Mouse (Mus musculus) left cerebral cortex, postnatal 4 days (tissue): ENCODE data around the gene Cdh13. TPM values are rescaled to one million over a fixed set of nuclear protein-coding genes. Genes with fewer than 3 reads are reported as not detected.

Experiments used
- DNase-seq: peaks from one replicate; pipeline ENCODE4 v3.0.0-alpha.2; 2022
- intact Hi-C: fragments of 180-260 bp; cut with DNase I; formaldehyde crosslinking; loops from one replicate; pipeline ENCODE4 v1.15.1; 2025
- total RNA-seq, 2 experiments: library from RNA; stranded (reverse); gene quantifications; 2 replicates each; pipeline ENCODE4 v1.2.3; 2021

Gene Cdh13
- total RNA-seq, 2 experiments from 2014 or later: 173 to 179 TPM

- intact Hi-C loops: no loop called here
- DNase-seq: no peak
Measured at GRCm38 (mm10) chr8:118648801-118649537, 365.4 kb downstream of the Cdh13 start.

GRCm38 (mm10) chr8:118649981-118650380 lies 366.4 kb downstream of the Cdh13 start:
- no peak for DNase-seq
- intact Hi-C loops: no loop called here

GRCm38 (mm10) chr8:118662001-118662829 lies 378.7 kb downstream of the Cdh13 start:
- intact Hi-C loops: no loop called here
- DNase-seq: no peak

GRCm38 (mm10) chr8:118665081-118665480 lies 381.5 kb downstream of the Cdh13 start:
- intact Hi-C loops: no loop called here
- DNase-seq: no peak

- peak; percentile 16 for DNase-seq
- intact Hi-C loops: no loop called here
Measured at GRCm38 (mm10) chr8:118667736-118668135, 384.2 kb downstream of the Cdh13 start.

- no peak for DNase-seq
- intact Hi-C loops: no loop called here
Measured at GRCm38 (mm10) chr8:118676233-118676632, 392.7 kb downstream of the Cdh13 start.

GRCm38 (mm10) chr8:118679347-118679746 lies 395.8 kb downstream of the Cdh13 start:
- no peak for DNase-seq
- intact Hi-C loops: no loop called here

- no peak for DNase-seq
- intact Hi-C loops: no loop called here
Measured at GRCm38 (mm10) chr8:118683386-118683785, 399.9 kb downstream of the Cdh13 start.

GRCm38 (mm10) chr8:118685863-118686262 lies 402.3 kb downstream of the Cdh13 start:
- intact Hi-C loops: no loop called here
- DNase-seq: no peak

GRCm38 (mm10) chr8:118689849-118690248 lies 406.3 kb downstream of the Cdh13 start:
- no peak for DNase-seq
- intact Hi-C loops: no loop called here

- intact Hi-C loops: no loop called here
- DNase-seq: no peak
Measured at GRCm38 (mm10) chr8:118701312-118701880, 417.9 kb downstream of the Cdh13 start.

GRCm38 (mm10) chr8:118709366-118709765 lies 425.8 kb downstream of the Cdh13 start:
- intact Hi-C loops: no loop called here
- DNase-seq: no peak

- intact Hi-C loops: no loop called here
Measured at GRCm38 (mm10) chr8:118711631-118712030, 428.1 kb downstream of the Cdh13 start.

GRCm38 (mm10) chr8:118713111-118713510 lies 429.6 kb downstream of the Cdh13 start:
- intact Hi-C loops: no loop called here
- DNase-seq: no peak

More at GRCm38 (mm10) chr8:118711631-118712030, 428.1 kb downstream of the Cdh13 start:
- no peak for DNase-seq

GRCm38 (mm10) chr8:118713596-118713995 lies 430.1 kb downstream of the Cdh13 start:
- intact Hi-C loops: no loop called here
- DNase-seq: no peak

GRCm38 (mm10) chr8:118722896-118723295 lies 439.4 kb downstream of the Cdh13 start:
- intact Hi-C loops: no loop called here
- DNase-seq: no peak

GRCm38 (mm10) chr8:118725651-118726050 lies 442.1 kb downstream of the Cdh13 start:
- intact Hi-C loops: no loop called here
- DNase-seq: no peak

GRCm38 (mm10) chr8:118741781-118742180 lies 458.2 kb downstream of the Cdh13 start:
- intact Hi-C loops: no loop called here
- peak; percentile 41 for DNase-seq

GRCm38 (mm10) chr8:118744991-118745390 lies 461.5 kb downstream of the Cdh13 start:
- intact Hi-C loops: no loop called here
- no peak for DNase-seq

GRCm38 (mm10) chr8:118748041-118748604 lies 464.6 kb downstream of the Cdh13 start:
- intact Hi-C loops: no loop called here
- DNase-seq: no peak

- intact Hi-C loops: no loop called here
- peak; percentile 51 for DNase-seq
Measured at GRCm38 (mm10) chr8:118749191-118749590, 465.7 kb downstream of the Cdh13 start.
